Mouse (Mus musculus) brain, embryonic 14.5 days (tissue): ENCODE data around the gene Rcor2. TPM values are rescaled to one million over a fixed set of nuclear protein-coding genes. Genes with fewer than 3 reads are reported as not detected.
A peak's percentile ranks its signal among the peaks of the same experiment; 100 is the strongest.

ENCODE experiments used
- DNase-seq: peaks from one replicate; pipeline ENCODE4 v3.0.0-alpha.2; 2011; ENCODE audit warnings: low read depth
- CTCF ChIP-seq: fragments of 200-500 bp; IDR thresholded peaks from 2 replicates; pipeline ENCODE4 v1.5.1; 2012; ENCODE audit warnings: inconsistent platforms, mild to moderate bottlenecking, moderate library complexity, borderline replicate concordance; ENCODE audit not compliant: insufficient read depth, insufficient read length; ENCODE audit errors: extremely low read depth
- POLR2A ChIP-seq: fragments of 200-500 bp; IDR thresholded peaks from 2 replicates; pipeline ENCODE4 v1.6.1; 2012; ENCODE audit warnings: mild to moderate bottlenecking, inconsistent platforms, borderline replicate concordance; ENCODE audit not compliant: poor library complexity, insufficient read depth, insufficient read length, severe bottlenecking; ENCODE audit errors: extremely low read depth
- polyA plus RNA-seq: library from polyadenylated mRNA; depleted of rRNA; stranded (reverse); fragments of >200 nt; gene quantifications from 2 replicates; pipeline ENCODE4 v1.2.3, GENCODE M21; 2012; rRNA removed

Gene Rcor2
- polyA plus RNA-seq, 1 experiment: 134 TPM

DNA sequence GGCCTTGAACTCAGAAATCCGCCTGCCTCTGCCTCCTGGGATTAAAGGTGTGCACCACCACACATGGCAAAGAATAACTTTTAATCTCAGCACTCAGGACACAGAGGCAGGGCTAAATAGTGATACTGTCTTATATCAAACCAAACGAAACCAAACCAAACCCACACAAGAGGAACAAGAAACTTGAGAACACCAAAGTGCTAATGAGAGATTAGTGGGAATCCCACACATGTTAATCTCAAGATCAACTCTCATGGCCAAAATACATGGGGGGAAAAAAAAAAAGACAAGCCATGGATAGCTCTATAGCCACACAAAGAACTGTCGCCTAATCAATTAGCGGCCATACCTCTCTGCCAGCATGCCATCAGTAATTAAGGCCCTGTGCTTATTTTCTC lies 48.5 kb downstream of the Rcor2 start:
- DNase-seq: peak; percentile 35
- TF ChIP-seq CTCF (no peak), POLR2A (no peak)

- DNase-seq: no peak
- TF ChIP-seq POLR2A: no peak
- no peak for TF ChIP-seq CTCF
Observed at GRCm38 (mm10) chr19:7316822-7317221, 49.7 kb downstream of the Rcor2 start.

- no peak for DNase-seq
- TF ChIP-seq POLR2A: no peak
- no peak for TF ChIP-seq CTCF
Observed at GRCm38 (mm10) chr19:7317716-7318115, 50.6 kb downstream of the Rcor2 start.

DNA sequence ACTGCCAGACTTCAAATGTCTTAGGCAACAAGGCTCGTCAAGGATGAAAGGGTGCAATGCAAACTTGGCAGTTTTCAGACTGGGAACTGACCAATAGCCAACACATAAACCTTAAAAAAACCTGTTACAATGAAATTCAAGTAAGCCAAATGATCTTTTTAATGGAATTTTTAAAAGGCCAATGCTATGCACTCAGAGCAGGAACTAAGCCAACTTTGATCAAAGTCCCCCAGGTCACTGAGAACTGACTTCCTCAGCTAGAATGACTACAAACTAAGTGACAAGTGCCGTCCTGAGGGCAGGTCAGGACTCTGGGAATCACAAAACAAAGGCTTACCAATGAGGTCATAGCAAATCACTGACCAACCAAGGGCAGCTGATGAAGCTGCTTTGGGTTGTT lies 53.1 kb downstream of the Rcor2 start:
- no peak for TF ChIP-seq POLR2A
- TF ChIP-seq CTCF: no peak
- no peak for DNase-seq

- TF ChIP-seq POLR2A: no peak
- TF ChIP-seq CTCF: no peak
- DNase-seq: no peak
Observed at GRCm38 (mm10) chr19:7321391-7321790, 54.3 kb downstream of the Rcor2 start.

Other genes starting within 250 kb of the Rcor2 start
- 4.8 and 5.3 TPM in 2 replicates for gene Fermt3, start 247.9 kb upstream of the Rcor2 start, polyA plus RNA-seq
- 151 and 158 TPM in 2 replicates for gene Stip1, start 227.4 kb upstream of the Rcor2 start, polyA plus RNA-seq
- gene Macrod1, start 210.5 kb upstream of the Rcor2 start, polyA plus RNA-seq: 5.7 and 8.2 TPM in 2 replicates
- 2.5 and 4.3 TPM in 2 replicates for gene Flrt1, start 161.6 kb upstream of the Rcor2 start, polyA plus RNA-seq
- gene Otub1, start 61.0 kb upstream of the Rcor2 start, polyA plus RNA-seq: 209 and 213 TPM in 2 replicates
- 458 and 614 TPM in 2 replicates for gene Cox8a, start 49.7 kb upstream of the Rcor2 start, polyA plus RNA-seq
- gene Naa40, start 26.1 kb upstream of the Rcor2 start, polyA plus RNA-seq: 74.8 and 79.2 TPM in 2 replicates
- gene Mark2, start 74.5 kb downstream of the Rcor2 start, polyA plus RNA-seq: 70.4 and 98.0 TPM in 2 replicates
- 48.2 and 49.2 TPM in 2 replicates for gene Spindoc, start 115.7 kb downstream of the Rcor2 start, polyA plus RNA-seq
- 162 and 167 TPM in 2 replicates for gene 2700081O15Rik, start 150.3 kb downstream of the Rcor2 start, polyA plus RNA-seq
- gene Rtn3, start 216.0 kb downstream of the Rcor2 start, polyA plus RNA-seq: 436 and 508 TPM in 2 replicates
- gene Atl3, start 226.7 kb downstream of the Rcor2 start, polyA plus RNA-seq: 13.3 and 16.6 TPM in 2 replicates